Mouse (Mus musculus): ENCODE results near the gene Gng4.

DNA sequence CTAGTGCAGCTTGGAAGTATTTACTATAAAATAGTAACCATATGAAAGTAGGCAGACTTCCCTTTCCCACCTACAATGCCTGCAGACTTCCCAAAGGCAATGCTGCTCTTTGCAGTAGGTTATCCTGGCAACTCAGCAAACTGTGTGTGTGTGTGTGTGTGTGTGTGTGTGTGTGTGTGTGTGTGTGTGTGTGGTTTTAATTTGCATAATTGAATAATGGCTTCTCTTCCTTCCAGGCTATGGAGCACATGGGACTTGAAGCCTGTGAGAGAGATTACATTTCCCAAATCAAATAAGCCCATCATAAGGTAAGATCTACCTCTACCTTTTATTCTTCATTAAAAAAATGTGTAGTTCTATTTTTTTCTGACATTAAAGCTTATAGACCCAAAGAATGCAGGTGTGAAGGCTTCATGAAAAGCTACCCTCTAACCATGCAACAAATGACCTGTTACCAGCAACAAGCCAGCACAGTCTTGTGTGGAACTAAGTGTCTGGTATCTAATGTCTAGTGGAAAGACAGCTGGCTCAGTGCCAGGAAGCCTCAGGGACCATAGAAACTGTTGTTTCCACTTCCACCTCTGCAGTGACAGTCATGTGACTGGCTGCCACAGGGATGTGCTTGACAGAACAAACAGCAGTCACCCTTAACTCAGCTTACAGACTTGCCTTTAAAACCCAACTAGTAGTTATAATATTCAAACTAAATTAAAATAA is 7.9 kb upstream of the Gng4 start:
- TF ChIP-seq POLR2A (IDR thresholded peaks at IDR 0.05; ENCODE audit: borderline replicate concordance, extremely low read depth, low read depth, low read length) (no peak), CTCF (IDR thresholded peaks at IDR 0.05; ENCODE audit: insufficient read depth, low read length) (no peak)
